Mouse (Mus musculus): Measurements from ENCODE around the gene Reg3a.
"Not testable (repeated sequence)": the region's sequence is repeated elsewhere in the genome, so short reads cannot be mapped to it uniquely, and the experiment has no call there.

The Reg3a gene

DNA sequence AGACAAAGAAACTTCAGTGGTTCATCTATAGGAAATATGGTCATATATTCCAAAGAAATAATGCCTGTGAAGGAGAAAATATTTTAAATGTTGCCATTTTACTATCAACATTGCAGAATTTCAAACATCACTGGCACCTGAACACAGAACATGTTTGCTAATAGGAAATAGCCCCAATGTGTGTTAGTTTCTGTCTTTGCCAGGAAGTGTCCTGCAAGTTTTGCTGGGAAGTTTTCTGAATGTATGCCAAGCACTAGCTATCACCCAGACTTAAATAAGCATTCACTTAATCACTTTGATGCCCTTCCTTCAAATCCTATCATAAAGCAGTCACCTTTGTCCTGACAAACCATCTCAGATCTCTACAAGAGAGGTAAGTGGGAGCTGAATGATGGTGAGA lies at the start of gene Reg3a:
Reg3a (plus strand) TSS at position 301 of the 400 bp plus-strand sequence.
- no peak for DNase-seq (ENCODE audit: low spot score)

DNA sequence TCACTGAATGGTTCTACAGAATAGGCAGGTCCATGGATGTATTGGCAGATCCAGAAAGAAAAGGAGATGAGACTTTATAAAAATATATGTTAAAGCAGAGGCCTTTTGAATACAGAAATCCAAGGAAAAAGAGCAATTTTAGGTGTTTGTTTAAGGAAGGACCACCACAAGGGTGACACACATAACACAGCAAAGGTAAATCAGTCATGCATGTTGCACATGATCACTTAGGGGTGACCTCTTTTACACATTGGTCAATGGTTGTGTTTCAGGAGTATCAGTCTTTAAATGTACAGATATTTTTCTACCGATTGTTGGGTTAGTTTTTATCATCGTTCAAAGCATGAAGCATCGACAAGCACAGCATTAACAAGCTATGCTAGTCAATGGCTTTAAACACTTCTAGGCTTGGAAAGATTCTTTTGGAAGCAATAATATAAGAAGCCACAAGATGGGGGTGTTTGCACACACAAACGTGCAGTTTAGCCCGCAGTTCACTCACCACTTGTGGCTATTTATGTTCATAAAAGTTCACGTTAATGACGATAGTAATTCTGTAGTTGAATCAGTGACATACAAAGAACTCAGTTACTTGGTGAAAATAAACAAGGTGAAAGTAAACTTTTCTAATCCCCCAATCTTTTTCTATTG lies 48.5 kb upstream of the Reg3a start:
- DNase-seq (ENCODE audit: low spot score), result no peak

DNA sequence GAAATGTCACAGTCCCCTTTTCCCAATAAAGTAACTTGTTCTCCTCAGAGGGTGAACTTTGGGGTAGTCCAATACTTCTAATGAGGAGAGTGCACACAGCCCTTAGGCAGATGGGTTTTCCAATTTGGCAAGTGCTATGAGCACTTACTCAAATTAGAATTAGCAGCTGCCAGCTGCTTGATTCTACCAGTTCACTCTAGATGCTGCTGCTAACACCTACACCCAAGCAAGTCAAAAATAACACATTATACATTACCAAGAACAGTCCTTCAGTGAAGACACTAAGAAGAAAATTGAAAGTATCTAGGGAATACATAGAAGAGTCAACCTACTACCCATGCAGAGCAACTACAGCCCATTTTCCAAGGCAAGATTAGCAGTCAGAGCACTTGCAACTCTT lies 40.2 kb upstream of the Reg3a start:
- DNase-seq (ENCODE audit: low spot score), result no peak

DNA sequence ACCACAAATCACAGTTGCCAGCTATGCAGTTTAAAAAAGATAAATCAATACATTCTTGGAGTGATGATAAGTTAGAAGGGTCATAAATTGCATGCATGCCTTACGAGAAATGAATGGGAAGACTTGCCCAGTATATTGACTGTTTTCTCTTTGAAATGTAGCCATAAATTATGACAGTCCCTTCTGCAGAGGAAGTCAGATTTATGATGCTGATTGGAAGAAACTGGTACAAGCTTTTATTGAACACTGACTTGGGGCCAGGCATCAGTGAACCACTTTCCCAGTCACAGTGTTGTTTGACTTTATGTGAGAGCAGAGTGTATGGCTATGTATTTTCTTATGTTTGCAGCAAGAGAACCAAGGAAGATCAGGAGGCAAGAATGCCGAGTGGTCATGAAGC lies 38.8 kb upstream of the Reg3a start:
- no peak for DNase-seq (ENCODE audit: low spot score)

DNA sequence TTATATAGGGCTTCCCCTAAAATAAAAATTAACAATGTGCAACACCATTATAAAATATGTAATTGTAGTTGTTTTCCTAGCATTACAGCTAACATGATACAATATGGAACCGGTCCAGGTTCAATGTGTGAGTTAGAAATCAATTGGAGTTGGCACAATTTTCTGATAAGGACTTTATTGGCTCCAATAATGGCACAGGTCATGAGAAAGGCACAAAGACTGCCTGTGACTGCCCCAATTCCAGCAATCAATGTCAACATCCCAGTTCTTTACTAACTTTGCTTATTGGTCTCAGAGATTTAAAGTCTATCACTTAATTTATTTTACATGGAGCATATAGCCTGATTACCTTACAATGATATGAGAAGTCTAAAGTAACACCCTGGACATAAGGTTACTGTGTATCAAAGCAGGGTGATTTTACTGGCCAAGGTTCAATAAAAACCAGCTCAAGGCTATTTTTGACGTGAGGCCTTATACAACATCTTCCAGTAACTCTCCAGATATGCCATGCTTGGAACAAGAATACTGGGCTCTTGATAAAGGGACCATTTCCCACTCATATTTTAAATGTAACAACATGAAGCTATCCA lies 18.4 kb upstream of the Reg3a start:
- no peak for DNase-seq (ENCODE audit: low spot score)

DNA sequence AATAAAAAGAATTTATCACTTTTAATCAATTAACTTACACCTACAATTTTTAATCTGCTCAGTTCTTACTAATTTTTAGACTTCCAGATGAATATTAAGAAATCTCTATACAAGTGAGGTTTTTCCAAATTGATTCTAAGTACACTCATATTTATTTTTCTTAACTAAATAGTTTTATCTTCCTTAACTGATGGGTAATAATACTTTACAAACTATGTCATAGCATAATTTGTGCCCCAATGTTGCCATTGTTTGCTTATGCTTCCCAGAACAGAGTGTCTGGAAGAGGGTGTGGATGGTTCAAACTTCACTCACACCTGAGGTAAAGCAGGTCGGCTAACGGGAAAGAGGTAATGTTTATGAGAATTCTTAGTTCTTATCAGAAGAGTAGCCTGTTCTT lies 10.2 kb upstream of the Reg3a start, which contains the start of gene Reg3b:
Reg3b (plus strand) TSS at position 301 of the 400 bp plus-strand sequence.
- no peak for DNase-seq (ENCODE audit: low spot score)

DNA sequence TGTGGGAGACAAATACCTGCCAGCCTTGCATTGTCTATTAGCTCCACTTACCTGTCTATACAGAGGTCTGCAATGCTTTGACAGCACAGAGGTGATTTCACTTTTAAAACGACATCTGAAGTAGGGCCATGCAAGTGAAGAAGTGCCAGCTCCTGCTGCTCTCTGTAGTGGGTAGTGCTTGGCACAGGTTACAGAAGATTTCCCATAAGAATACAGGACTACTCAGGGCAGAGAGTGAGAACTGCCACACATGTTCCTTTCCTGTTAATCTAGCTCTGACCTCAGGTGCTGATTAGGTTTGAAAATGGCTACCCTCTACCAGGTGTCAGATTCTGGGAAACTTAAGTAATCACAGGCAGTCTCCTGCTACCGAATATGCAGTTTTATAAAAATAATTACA lies 1.7 kb upstream of the Reg3a start, which contains the start of gene Reg3d:
Reg3d (minus strand) TSS at position 101 of the 400 bp plus-strand sequence.
- no peak for DNase-seq (ENCODE audit: low spot score)

DNA sequence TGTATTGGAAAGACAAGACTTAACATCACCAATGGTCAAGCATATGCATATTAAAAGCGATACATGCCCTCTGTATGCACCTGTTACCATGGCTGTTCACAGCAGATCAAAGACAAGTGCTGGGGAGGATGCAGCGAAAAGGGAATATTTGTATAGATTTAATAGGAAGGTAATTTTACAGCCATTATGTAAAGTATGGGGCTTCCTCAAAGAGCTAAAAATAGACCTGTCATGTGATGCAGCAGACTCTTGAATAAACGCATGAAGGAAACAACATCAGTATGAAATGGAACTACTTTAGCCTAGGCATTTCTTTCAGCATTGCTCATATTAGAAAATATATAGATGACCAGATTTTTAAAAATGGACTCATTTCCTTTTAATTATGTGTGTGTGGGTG lies 5.1 kb downstream of the Reg3a start:
- DNase-seq (ENCODE audit: low spot score), result no peak

DNA sequence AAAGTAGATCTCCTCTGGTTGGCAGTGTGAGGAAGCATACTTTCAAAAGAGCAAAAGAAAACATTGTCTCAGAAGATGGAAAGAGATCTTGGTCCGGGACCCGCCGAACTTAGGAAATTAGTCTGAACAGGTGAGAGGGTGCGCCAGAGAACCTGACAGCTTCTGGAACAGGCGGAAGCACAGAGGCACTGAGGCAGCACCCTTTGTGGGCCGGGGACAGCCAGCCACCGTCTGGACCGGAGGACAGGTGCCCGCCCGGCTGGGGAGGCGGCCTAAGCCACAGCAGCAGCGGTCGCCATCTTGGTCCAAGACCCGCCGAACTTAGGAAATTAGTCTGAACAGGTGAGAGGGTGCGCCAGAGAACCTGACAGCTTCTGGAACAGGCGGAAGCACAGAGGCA lies 14.8 kb downstream of the Reg3a start, which contains the start of gene Reg2:
Reg2 (plus strand) TSS at position 301 of the 400 bp plus-strand sequence.
- DNase-seq (ENCODE audit: low spot score), result not testable (repeated sequence)

DNA sequence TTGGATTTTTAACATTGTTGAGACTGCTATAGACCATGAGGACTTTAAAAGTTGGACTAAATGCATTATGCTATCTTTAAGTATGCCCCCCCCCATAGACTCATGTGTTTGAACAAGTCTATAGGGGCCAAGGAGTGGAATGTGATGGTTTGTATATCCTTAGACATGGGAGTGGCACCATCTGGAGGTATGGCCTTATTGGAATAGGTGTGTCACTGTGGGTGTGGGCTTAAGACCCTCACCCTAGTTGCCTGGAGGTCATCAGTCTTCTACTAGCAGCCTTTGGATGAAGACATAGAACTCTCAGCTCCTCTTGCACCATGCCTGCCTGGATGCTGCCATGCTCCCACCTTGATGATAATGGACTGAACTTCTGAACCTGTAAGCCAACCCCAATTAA lies 41.9 kb downstream of the Reg3a start, which contains the start of gene Reg1:
Reg1 (plus strand) TSS at position 301 of the 400 bp plus-strand sequence.
- DNase-seq (ENCODE audit: low spot score), result not testable (repeated sequence)

DNA sequence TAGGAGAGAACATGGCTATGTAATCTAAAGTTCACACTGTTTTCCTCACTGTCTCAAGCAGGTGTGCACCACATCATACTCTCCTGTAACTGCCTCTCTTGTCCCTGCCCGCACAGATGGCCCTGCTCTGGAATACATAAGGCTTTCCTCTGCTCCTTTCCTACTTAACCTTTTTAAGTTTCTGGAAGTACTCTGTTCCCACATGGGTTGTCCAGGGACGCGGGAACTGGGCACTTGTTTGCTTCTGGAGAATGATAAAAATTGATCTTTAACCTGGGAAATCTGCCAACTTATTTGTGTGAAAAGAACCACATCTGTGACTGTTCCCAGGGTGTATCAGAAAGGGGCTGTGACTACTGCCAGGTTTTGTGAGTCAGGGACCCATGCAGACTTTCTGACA lies 45.0 kb downstream of the Reg3a start:
- no peak for DNase-seq (ENCODE audit: low spot score)

All from ovary, postnatal 10 days (tissue).